Mouse (Mus musculus) bone marrow, adult 2 months (tissue): Measurements from ENCODE around the gene Ttc7.

ENCODE experiments used
- CTCF ChIP-seq: fragments of 200-500 bp; IDR thresholded peaks from 2 replicates; pipeline ENCODE4 v1.5.1; 2011; ENCODE audit warnings: low read length, control low read depth; ENCODE audit not compliant: control insufficient read depth, insufficient read depth
- POLR2A ChIP-seq: fragments of 200-500 bp; IDR thresholded peaks from 2 replicates; pipeline ENCODE4 v1.6.1; 2011; ENCODE audit warnings: low read depth, mild to moderate bottlenecking, control low read depth, low read length, borderline replicate concordance; ENCODE audit not compliant: control insufficient read depth

DNA sequence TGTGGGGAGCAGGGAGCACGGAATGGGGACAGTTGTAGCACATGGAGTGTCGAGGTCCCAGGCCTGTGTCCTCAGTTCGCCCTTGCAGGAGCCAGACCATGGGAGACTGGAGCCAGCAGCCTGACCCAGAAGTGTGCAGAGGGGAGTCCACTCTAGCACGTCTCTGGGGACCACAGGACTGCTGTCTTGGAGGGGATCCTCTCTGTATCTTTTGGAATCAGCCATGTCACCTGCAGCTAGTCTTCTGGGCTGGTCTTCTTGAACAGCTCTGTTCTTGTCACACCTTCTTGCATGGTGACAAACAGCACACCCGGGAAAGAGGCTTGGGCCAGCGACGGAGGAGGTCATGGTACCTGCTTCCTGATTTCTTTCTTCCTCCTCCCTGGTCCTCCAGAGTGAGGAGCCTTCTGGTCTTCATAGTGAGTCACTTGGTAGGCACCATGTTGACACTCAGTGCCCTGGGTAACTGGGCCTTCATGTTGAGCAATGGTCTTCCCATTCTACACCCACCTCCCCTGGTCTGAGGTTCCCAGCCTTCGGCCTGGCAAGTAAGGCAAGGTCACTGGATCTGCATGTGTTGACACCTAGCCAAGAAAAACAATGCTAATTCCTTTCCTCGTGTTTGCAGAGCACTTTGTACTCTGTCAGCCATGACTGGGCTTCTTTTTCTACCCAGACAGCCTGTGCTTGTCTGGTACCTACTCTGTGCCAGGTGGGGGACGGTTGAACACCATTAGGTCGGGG is 21.6 kb downstream of the Ttc7 start:
- no peak for TF ChIP-seq CTCF
- no peak for TF ChIP-seq POLR2A
